Mouse (Mus musculus): ENCODE measurements at regions not wholly inside any gene's neighbourhood (a gene's known extent, or its start where the extent isn't known, plus 50 kb on each side); places are given as distances from the start of the nearest gene placed in this dataset.

DNA sequence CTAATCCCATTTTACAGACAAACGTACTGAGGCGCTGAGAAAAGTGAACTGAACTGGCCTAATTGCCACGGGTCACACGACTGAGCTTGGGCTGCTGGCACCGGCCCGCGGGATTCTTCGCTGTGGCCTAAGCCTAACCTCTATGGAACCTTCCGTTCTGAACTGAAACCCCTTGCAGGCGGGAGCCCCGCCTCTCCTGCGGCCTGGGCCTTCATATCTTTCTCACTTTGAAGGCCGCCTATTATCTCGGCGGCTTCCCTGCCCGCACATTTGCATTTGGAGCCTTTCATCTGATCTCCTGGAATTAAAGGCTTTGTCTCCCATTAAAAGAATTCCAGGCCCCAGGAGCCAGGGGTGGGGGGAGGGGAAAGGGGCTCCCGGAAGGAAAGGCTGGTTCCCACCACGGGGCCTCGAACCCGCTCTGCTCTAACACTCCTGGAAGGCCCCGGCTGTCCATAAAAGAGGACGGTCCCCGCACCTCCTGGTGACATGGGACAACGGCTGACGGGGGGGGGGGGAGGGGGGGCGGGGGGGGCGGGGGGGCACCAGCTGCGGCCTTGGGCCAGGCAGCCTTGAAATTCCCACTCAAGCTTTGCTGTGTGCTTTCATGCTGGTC is 122.9 kb upstream of the Pja1 start:
- DNase-seq (ENCODE audit: low spot score in 2 of 2): no peak

DNA sequence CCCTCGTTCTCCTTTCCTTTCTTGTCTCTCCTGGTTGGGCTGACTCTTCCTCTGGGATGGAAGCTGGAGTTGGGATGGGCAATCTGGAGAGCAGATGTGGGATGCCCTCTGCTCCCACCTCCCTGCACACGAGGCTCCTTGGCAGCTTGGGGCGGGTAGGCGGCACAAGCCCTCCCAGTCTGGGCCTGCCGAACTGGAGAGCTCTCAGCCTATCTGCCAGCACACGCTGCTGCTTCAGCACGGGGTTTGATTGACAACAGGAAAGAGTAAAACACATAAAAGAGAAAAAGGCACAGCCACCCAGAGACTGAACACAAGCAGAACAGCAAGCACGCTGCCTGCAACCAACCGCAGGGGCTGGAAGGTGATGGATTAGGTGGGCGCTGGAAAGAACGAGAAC is 121.9 kb upstream of the Pja1 start:
- no peak for DNase-seq (ENCODE audit: low spot score in 2 of 2)

DNA sequence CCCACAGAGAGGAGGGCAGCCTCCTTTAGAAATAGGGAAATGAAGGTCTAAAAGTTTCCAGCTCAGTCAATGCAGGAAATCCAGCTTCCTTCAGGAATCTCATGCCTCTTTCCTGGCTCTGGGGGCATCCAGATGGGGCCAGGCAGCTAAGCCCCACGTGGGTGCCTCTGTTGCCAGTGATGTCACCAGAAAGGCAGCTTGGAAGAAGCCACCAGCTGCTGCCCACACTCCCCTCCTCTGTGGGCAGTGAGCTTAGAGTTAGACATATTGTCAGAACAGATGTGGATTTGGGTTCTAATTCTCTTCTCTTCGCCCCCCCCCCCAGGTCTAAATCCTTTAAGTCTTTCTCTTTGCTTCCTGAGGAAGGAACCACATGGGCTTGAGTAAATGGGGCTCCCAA is 116.2 kb upstream of the Pja1 start:
- no peak for DNase-seq (ENCODE audit: low spot score in 2 of 2)

GRCm38 (mm10) chrX:99586282-99586681 is 115.2 kb upstream of the Pja1 start:
- DNase-seq (ENCODE audit: low spot score in 2 of 2): no peak

DNA sequence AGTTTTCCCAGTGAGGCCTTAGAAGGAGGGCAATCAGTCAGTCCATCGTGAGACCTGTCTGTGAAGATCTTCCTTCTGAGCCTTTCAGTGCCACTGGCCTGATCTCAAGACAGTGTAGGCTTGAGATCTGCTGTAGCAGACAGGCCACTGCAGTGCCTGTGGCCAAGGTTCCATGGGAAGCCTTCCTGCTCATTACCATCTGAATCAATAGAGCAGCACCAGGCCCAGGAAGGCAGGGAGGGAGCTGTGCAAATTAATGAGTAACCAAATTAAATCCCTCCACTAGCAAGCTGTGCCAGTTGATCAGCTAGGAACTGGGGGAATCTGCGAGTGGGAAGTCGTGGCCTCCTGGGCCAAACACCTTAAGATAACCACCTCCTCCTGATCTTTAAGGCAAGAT is 114.6 kb upstream of the Pja1 start:
- no peak for DNase-seq (ENCODE audit: low spot score in 2 of 2)

DNA sequence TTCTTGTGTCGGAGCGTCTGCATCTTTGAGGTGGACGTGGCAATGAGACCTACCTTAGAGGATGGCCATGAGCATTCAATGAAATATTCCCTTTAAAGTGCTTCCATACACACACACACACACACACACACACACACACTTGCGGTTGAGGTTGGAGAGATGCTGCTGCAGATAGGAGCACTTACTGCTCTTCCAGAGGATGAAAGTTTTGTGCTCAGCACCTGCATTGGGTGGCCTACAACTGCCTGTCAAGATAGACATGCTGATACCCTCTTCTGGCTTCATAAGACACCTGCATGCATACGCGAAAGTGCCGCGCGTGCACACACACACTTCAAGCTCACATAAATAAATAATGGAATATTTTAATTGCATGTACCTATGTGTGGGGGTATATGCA is 111.5 kb upstream of the Pja1 start:
- DNase-seq (ENCODE audit: low spot score in 2 of 2): no peak

- DNase-seq (ENCODE audit: low spot score in 2 of 2): no peak
Observed at GRCm38 (mm10) chrX:99581632-99582466, 110.8 kb upstream of the Pja1 start.

GRCm38 (mm10) chrX:99579206-99579605 is 108.1 kb upstream of the Pja1 start:
- no peak for DNase-seq (ENCODE audit: low spot score in 2 of 2)

DNA sequence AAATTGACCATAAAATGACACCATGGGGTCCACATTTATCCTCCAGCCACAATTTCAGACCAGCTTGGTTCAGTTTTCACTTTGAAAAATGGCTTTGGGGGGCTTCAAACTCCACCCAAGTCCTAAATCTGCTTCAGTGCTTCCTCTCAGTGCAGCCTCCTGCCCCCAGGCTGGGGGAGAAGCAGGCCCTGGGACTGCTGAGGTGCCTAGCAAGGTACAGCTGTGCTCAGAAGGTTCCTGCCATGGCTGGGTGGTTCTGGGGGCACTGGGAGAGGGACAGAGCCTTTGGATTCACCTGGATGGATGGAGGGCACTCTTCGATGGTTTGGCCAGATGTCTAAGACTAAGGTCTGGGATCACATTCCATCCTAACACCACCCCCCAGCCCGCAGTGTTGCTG is 107.7 kb upstream of the Pja1 start:
- no peak for DNase-seq (ENCODE audit: low spot score in 2 of 2)

DNA sequence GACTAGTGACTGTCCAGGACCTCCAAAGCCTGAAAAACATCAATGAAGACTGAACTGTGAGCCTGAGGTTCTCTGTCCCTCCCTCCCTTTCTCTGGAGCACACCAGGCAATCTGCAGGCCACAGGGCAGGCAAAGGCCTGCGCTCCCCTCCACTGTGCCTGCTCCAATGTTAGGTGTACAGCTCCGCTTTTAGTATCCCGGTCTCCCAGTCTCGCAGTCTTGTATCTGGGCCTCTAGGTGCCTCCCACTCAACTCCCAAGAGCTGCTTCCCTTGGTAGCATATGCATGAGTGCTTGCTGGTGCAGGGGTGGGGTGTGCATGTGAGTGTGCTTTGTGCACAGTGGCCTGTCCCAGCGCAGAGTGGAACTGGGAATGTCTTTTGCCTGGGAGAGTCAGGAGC is 104.0 kb upstream of the Pja1 start:
- DNase-seq (ENCODE audit: low spot score in 2 of 2): no peak

GRCm38 (mm10) chrX:99574441-99575103 is 103.5 kb upstream of the Pja1 start:
- peak in 1 of 2 experiments; percentile 22 for DNase-seq (ENCODE audit: low spot score in 2 of 2)

DNA sequence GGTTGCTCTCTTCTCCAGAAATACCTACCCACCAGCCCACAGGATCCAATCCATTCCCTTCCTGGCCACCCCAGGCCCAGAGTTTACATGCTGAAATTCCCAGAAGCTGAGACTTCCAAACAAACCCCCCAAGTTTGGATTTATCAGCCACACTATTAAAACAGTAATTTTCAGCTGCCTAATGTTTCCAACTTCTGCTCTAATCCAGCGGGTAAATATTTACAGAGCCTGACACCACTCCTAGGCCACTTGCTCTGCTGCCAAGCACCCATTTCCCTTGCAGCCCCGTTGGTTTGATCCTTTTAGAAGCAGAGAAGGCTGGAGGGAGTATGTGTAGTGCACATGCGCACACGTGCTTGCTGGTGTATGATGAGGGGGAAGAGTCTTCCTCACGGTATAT is 99.1 kb upstream of the Pja1 start:
- no peak for DNase-seq (ENCODE audit: low spot score in 2 of 2)

- DNase-seq (ENCODE audit: low spot score in 2 of 2): no peak
Observed at GRCm38 (mm10) chrX:99568244-99568643, 97.2 kb upstream of the Pja1 start.

DNA sequence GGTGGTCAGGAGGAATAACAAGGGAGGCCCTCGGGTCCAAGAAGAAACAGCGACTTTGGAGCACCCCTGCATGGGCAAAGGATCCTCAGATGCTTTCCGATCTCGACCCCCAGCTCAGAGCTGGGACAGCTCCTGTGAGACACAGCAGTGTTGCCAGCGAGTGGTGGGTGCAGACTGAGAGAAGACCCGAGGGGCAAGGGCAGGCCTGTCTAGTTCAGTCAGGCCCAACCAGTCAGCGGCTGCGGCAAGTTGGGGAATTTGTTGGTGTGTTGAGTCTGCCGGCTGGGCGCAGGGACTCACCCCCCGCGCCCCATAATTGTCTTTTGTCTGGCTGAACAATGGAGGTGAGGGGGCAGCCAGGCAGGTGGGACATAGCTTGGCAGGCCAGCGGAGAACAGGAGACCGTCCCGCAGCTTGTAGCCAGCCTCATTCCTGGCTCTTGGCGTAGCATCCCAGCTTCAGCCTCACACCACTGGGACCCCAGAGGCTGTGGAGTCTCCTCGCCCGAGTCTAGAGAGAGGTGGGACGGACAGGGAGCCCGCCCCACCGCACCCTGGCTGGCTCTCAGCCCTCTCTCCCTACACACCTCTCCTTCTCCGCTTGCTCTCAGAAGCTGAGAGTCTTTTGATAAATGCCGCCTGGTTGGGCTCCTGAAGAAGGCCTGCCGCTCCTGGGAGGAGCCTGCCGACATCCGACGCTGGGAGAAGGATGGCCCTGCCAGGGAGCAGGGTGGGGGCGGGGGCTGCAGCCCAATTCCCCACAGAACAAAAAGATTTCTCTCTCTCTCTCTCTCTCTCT is 96.5 kb upstream of the Pja1 start:
- DNase-seq (ENCODE audit: low spot score in 2 of 2): no peak

GRCm38 (mm10) chrX:99561995-99562394 is 90.9 kb upstream of the Pja1 start:
- no peak for DNase-seq (ENCODE audit: low spot score in 2 of 2)

DNA sequence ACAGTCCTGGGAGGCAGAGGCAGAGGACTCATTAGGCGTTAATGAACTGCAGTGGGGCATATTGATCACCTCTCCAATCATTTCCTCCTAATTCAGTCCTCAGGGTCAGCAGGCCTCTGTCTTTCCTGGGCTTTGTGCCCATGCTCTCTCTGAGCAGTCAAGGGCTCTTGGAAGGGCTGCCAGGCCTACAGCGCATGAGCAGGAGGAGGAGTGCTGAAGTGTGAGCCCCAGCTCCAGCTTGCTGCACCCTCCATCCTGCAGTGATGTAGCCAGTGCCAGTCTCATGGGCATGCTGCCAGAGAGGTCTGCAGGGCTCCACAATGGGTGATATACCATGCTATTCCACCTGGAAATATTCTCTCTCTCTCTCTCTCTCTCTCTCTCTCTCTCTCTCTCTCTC is 89.6 kb upstream of the Pja1 start:
- DNase-seq (ENCODE audit: low spot score in 2 of 2): no peak

DNA sequence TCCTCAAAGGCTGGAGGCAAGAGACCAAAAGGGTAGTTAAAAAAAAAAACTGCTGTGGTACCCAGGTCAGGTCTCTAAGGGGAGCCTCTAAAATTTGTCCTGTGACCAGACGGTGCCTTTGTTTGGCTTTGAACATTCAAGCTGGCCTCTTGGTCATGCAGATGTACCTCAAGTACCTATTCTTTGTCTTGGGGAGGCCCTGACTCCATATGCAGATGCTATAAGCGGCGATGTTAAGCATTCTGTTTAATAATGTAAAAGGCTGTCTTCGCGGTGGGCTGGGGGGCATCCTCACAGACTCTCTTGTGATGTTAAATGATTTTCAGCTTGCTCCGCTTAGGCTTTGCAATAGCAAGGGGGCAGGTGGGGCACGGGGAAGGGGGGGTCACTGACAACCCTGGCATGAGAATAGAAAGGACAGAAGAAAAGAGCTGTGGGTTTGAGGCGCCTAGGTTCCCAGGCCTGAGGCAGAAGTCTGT is 85.8 kb upstream of the Pja1 start:
- no peak for DNase-seq (ENCODE audit: low spot score in 2 of 2)

- no peak for DNase-seq (ENCODE audit: low spot score in 2 of 2)
Observed at GRCm38 (mm10) chrX:99555976-99556781, 85.1 kb upstream of the Pja1 start.

- no peak for DNase-seq (ENCODE audit: low spot score in 2 of 2)
Observed at GRCm38 (mm10) chrX:99552778-99553177, 81.7 kb upstream of the Pja1 start.

DNA sequence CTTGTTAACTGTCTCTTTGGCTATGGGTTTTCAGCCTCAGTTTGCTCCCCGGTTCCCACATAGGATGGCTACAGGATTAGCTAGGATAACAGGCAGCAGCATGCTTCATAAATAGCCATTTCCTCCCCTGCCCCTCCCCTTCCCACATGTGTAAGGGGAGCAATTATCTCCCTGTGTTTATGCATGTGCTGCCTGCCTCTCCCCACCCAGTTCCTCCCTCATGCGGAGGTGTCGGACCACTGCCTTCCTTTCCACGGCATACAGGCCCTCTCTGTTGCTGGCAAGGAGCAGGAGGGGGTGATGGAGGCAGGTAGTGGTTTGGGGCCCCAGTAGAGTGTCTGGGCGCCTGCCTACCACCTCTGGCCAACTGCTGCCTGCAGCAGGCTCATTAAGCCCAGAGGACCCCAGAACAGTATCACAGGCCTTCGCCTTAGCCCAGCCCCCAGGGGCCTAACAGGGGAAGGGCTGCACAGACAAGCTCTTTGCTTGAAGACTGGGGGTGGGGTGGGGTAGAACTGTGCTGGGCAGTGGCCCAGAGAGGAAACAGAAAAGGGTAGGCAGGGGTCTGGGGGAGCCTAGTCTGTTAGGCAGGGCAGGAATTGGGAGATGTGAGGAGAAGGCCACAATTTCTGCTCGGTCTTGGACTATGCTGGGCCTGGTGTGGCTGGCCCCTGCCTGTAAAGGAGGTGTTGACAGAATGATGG is 79.1 kb upstream of the Pja1 start:
- no peak for DNase-seq (ENCODE audit: low spot score in 2 of 2)
